Mouse (Mus musculus): ENCODE results near the gene Astn2.

GRCm38 (mm10) chr4:65831872-65832271, 572.5 kb downstream of the Astn2 start:
- TF ChIP-seq POLR2A (IDR thresholded peaks at IDR 0.05; ENCODE audit: insufficient read length, low read depth) = no peak
- no peak for TF ChIP-seq SRF (IDR thresholded peaks at IDR 0.05; ENCODE audit: control insufficient read depth, insufficient read length, low read depth)
- no peak for TF ChIP-seq MAX (IDR thresholded peaks at IDR 0.05; ENCODE audit: low read depth)
- TF ChIP-seq E2F4 (IDR thresholded peaks at IDR 0.05; ENCODE audit: insufficient read depth) = no peak
- TF ChIP-seq TCF12 (IDR thresholded peaks at IDR 0.05; ENCODE audit: insufficient read depth, poor library complexity, severe bottlenecking) = no peak
- TF ChIP-seq POLR2AphosphoS2 (IDR thresholded peaks at IDR 0.05; ENCODE audit: insufficient read length, low read depth) = no peak
- no peak for TF ChIP-seq MYOD1 (IDR thresholded peaks at IDR 0.05; ENCODE audit: control insufficient read depth in 1 of 3, insufficient read length in 2 of 3, low read depth in 2 of 3)
- no peak for TF ChIP-seq USF1 (IDR thresholded peaks at IDR 0.05; ENCODE audit: low read depth)

Data from myocyte (in vitro differentiated cells).